Mouse (Mus musculus) gastrocnemius, postnatal 25 days (tissue): Measurements from ENCODE around the gene Hbb-bt. TPM values are rescaled to one million over a fixed set of nuclear protein-coding genes. Genes with fewer than 3 reads are reported as not detected.
"Not testable (repeated sequence)": the region's sequence is repeated elsewhere in the genome, so short reads cannot be mapped to it uniquely, and the experiment has no call there.

Experiments used
- DNase-seq: peaks from one replicate; pipeline ENCODE4 v3.0.0; 2022
- total RNA-seq, 2 experiments: library from RNA; stranded (reverse); gene quantifications; 1 replicate in 1 of 2; 2 replicates in 1 of 2; pipeline ENCODE4 v1.2.3; 2021

Gene Hbb-bt
- total RNA-seq, 2 experiments from 2014 or later = 60.5 to 281 TPM

DNA sequence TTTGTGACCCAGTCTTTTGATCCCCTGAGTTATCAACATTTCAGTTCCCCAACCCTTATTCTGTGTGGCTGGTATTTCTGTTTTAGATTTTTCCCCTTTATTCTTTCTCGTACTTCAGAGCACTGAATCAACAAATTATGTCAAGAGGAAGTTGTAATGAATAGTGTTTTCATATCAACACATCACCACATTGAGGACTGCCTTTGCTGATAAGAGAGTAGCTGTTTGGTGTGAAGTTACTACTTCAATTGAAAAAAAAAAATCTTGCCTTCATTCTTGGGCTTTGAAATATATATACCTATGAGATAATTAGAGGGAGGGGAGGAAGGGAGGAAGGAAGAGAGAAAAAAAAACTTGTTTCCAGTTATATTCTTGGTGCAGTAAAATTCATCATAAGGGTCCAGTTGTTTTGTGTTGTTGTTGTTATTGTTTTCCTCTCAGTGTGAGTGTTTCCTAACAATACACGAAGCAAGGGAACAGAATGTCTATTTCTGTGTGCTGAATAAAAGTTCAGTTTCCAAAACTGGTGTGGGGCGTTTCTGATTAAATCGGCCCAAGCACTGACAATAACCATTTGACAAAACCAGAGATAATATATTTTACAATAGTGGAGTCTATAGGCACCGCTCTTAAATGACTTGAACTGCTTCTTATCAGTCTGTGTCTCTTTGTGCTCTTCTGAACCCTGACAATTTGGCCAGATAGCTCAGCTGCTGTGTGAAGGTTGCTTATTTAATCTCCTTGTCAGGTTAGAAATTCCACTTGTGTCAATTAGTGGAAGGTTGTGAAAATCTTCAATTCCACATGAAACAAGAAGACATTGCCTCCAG lies 4.6 kb downstream of the Hbb-bt start:
- DNase-seq = no peak

DNA sequence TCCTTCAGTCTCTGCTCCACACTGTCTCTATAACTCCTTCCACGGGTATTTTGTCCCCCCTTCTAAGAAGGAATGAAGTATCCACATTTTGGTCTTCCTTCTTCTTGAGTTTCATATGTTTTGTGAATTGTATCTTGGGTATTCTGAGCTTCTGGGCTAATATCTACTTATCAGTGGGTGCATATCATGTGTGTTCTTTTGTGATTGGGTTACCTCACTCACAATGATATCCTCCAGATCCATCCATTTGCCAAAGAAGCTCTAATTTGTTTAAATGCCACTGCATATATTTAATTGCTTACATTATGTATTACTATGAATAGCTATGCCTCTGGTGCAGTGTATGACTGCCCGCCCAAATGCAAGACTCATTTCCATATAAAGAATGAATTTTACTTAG lies 5.7 kb downstream of the Hbb-bt start:
- not testable (repeated sequence) for DNase-seq

DNA sequence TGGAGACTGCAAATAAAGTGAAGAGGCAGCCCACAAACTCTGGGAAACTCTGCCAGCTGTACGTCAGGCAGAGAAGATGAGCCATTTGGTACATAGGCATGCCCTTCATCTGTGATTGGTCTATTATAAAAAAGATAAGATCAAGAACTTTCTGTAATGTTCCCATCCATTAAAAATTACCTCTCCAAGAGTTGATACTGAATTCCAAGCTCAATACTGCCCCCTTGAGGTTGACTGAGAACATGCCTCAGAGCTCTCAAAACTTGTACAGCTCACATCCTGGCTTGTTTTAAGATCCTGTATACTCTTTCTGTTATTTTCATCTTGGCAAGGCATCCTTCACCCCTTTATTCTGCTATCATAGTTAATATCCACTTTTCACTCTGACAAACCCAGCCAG lies 6.9 kb downstream of the Hbb-bt start:
- no peak for DNase-seq

DNA sequence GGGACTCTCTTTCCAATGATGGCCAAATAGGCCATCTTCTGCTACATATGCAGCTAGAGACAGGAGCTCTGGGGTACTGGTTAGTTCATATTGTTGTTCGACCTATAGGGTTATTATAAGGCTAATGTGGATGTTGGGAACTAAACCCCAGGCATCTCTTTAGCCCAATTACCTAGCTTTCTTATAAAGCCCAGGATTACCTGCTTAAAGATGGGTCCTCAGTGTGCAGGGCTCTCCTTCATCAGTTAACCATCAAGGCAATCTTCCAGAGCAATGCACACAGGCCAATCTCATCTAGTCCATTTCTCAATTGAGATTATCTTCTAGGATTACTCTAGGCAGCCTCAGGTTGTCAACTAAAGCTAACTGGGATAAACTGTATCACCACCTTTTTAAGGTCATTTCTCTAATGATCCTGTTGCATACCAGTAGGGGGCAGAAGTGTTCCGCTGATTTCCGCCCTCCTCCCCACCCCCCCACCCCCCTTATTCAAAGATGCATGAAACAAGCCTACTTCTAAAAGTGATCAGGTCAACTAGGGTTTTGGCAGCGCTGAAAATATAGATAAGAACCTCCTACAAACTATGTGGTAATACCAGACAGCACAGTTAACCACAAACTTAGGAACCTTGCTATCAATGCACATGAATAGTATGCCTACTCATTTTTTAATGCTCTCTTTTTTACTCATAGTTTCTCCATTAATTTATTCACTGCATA lies 21.0 kb downstream of the Hbb-bt start:
- DNase-seq = no peak

DNA sequence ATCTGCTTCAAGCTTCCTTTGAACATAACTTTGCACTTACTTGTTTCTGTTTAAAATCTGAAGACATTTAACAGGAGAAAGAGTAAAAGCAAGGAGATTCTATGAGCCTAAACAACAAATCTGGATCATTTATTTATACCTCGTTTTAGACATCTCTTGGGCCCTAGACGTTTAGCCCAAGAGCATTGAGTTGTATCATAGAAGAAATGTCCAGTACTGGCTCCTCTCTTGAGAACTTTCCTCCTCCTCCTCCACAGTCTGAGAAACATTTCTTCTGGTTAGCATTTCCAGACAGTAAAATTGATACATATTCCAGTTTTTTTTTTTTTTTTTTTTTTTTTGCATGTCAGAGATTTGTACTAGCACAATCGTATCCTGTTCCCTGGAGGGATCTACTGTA lies 22.1 kb downstream of the Hbb-bt start, which contains the start of gene Olfr67:
Olfr67 (minus strand) TSS at position 101 of the 400 bp plus-strand sequence.
- no peak for DNase-seq

DNA sequence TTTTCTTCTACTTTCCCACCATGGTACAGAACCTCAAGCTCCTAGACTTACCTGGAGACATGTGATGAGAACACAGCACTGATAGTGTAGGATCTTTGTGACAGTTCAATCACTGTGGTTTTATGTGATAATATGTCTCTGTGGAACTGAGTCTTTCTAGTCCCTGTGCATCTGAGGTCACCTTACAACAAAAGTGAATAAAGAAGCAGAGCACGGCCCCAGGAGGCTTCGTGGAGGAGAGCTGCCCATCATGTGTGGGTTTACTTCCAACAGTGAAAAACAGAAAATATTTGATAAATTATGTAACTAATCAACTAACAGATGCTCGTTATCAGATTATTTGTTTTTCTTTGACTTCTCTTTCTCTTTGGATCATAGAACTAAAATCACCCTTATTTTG lies 34.2 kb downstream of the Hbb-bt start, which contains the start of gene Olfr68:
Olfr68 (minus strand) TSS at position 101 of the 400 bp plus-strand sequence.
- no peak for DNase-seq

DNA sequence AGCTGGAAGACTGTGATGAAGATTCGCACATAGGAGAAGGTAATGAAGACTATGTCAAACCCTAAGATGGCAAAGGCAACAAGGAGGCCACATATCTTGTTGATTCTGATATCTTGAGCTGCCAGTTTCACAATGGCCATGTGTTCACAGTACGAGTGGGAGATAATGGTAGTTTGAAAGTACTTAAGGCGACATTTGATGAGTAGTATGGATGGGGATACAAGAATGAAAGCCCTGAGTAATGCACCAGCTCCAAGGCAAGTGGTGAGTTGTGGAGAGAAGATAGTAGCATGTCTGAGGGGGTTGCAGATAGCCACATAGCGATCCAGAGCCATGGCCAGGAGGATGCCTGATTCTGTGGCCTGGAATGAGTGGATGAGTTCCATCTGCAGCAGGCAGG lies 36.1 kb downstream of the Hbb-bt start:
- DNase-seq = not testable (repeated sequence)

DNA sequence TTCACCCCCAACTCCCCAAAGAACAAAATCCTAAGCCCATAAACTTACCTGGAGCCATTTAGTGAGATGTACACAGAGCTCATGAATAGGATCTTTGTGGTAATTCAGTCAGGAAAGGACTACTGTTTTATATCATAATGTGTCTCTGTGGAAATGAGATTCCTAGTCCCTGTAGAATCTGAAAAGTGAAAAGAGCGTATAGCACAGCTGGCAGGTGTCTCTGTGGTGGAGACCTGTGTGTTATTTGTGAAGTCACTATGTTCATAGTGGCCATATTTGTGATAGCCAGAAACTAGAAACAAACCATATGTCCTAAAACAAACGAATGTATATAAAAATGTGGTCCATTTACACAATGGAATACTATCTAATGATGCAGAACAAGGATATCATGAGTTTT lies 42.3 kb downstream of the Hbb-bt start, which contains the start of gene Olfr69:
Olfr69 (minus strand) TSS at position 101 of the 400 bp plus-strand sequence.
- DNase-seq = no peak

DNA sequence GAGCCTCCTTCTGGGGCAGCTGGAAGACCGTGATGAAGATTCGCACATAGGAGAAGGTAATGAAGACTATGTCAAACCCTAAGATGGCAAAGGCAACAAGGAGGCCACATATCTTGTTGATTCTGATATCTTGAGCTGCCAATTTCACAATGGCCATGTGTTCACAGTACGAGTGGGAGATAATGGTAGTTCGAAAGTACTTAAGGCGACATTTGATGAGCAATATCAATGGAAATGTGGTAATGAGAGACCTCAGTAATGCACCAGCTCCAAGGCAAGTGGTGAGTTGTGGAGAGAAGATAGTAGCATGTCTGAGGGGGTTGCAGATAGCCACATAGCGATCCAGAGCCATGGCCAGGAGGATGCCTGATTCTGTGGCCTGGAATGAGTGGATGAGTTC lies 46.1 kb downstream of the Hbb-bt start:
- DNase-seq = not testable (repeated sequence)

Other genes with a start within 250 kb of the Hbb-bt start
- gene Olfr616, start 244.9 kb downstream of the Hbb-bt start, total RNA-seq = not detected
- gene Olfr617, start 240.9 kb downstream of the Hbb-bt start, total RNA-seq = not detected
- not detected for gene Olfr618, start 223.9 kb downstream of the Hbb-bt start, total RNA-seq
- not detected for gene Olfr619, start 213.4 kb downstream of the Hbb-bt start, total RNA-seq
- gene Olfr620, start 201.5 kb downstream of the Hbb-bt start, total RNA-seq = not detected
- not detected for gene Olfr622, start 171.3 kb downstream of the Hbb-bt start, total RNA-seq
- gene Olfr623, start 150.3 kb downstream of the Hbb-bt start, total RNA-seq = not detected
- not detected for gene Olfr624, start 142.8 kb downstream of the Hbb-bt start, total RNA-seq
- gene Olfr625-ps1, start 131.3 kb downstream of the Hbb-bt start, total RNA-seq = not detected
- not detected for gene Olfr243, start 99.3 kb downstream of the Hbb-bt start, total RNA-seq
- not detected for gene Olfr628, start 83.6 kb downstream of the Hbb-bt start, total RNA-seq
- gene Olfr629, start 69.1 kb downstream of the Hbb-bt start, total RNA-seq = not detected
- not detected for gene Olfr630, start 56.7 kb downstream of the Hbb-bt start, total RNA-seq
- not detected for gene Olfr69, start 42.4 kb downstream of the Hbb-bt start, total RNA-seq
- not detected for gene Olfr68, start 34.3 kb downstream of the Hbb-bt start, total RNA-seq
- gene Olfr67, start 22.2 kb downstream of the Hbb-bt start, total RNA-seq = not detected
- 1,000 to 10,000 TPM in 1 of 2 experiments, 100 to 1,000 TPM in 1; 504 to 2,205 TPM for gene Hbb-bs, start 14.1 kb upstream of the Hbb-bt start, total RNA-seq
- gene Hbb-bh2, start 26.5 kb upstream of the Hbb-bt start, total RNA-seq = not detected
- gene Hbb-bh1, start 29.2 kb upstream of the Hbb-bt start, total RNA-seq = not detected
- gene Hbb-y, start 39.2 kb upstream of the Hbb-bt start, total RNA-seq = not detected
- not detected for gene Olfr66, start 72.3 kb upstream of the Hbb-bt start, total RNA-seq
- gene Olfr64, start 80.5 kb upstream of the Hbb-bt start, total RNA-seq = not detected
- not detected for gene Olfr65, start 89.5 kb upstream of the Hbb-bt start, total RNA-seq
- gene Olfr631, start 114.8 kb upstream of the Hbb-bt start, total RNA-seq = not detected
- not detected for gene Olfr632, start 120.4 kb upstream of the Hbb-bt start, total RNA-seq
- gene Olfr633, start 130.4 kb upstream of the Hbb-bt start, total RNA-seq = not detected
- not detected for gene Olfr635, start 157.2 kb upstream of the Hbb-bt start, total RNA-seq
- gene Olfr638, start 184.8 kb upstream of the Hbb-bt start, total RNA-seq = not detected
- gene Olfr639, start 203.3 kb upstream of the Hbb-bt start, total RNA-seq = not detected
- not detected for gene Olfr640, start 211.6 kb upstream of the Hbb-bt start, total RNA-seq
- not detected for gene Olfr641, start 221.4 kb upstream of the Hbb-bt start, total RNA-seq
- gene Olfr642, start 238.7 kb upstream of the Hbb-bt start, total RNA-seq = not detected
- not detected for gene 4930516K23Rik, start 247.4 kb upstream of the Hbb-bt start, total RNA-seq